Mouse (Mus musculus): ENCODE data around the gene Kcnip4. TPM values are rescaled to one million over a fixed set of nuclear protein-coding genes. Genes with fewer than 3 reads are reported as not detected.

Gene Kcnip4
- 1.0 TPM for polyA plus RNA-seq (2014; fragmentation: Illumina TruSeq; extraction: RNeasy Lipid Tissue Mini Kit (QIAGEN cat#74804); ENCODE audit: insufficient read depth, low read depth, low replicate concordance)

GRCm38 (mm10) chr5:49524394-49525241 is at the start of gene Kcnip4:
Kcnip4 (minus strand) TSS chr5:49524907.

Measured in lung, adult 10 weeks (tissue).